Comparison of ENCODE assay signal across 14 mouse cellular contexts in the genomic region with DNA sequence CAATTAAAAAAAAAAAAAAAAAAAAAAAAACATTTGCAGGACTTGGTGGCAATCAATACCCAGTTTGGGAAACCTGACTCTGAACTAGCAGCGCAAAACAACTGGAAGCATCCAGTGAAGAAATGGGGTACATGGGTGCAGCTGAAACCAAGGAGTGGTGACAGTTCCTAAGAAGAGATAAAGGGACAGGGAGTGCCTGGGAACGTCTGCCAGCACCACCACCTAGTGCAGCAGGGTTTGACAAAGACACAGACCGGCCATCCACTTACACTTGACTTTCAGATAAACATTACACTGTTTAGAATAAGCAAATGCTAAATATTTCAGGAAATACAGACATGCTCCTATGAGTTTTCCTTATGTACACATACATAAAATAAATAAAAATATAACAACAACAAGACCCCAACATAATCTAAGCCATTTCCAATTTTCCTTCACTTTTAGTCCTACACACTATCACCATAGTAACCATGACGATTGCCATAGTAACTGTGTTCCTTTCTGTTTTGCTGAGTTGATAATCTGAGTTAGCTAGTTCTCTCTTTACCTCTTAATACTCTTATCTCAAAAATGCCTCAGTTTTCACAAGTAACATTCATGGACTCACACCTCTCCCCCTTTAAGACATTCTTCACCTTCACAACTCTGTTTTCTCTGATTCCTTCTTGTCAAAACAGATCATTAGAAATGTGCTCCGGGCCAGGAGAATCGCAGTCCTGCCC.
A peak's percentile ranks its signal among the peaks of the same experiment; 100 is the strongest.
DNase-seq lines count a peak whose midpoint lies in the region; ATAC-seq and TF ChIP-seq lines count a peak whose summit lies in the region.
"Had no signal": no experiment of that assay in that cellular context is flagged by ENCODE, and none has a peak within 500 bp of the region (broad histone marks: within the 10 kb centered on the region; RNA-seq: fewer than 3 reads in every experiment).

No protein-coding gene starts in this region.

- WGBS in hindbrain, embryonic 13.5 days, result 68% methylated on average over 6 of the region's 6 CpGs
- 73% methylated on average over 6 of the region's 6 CpGs for WGBS in hindbrain, embryonic 11.5 days
- 53% methylated on average over 6 of the region's 6 CpGs for WGBS in liver, embryonic 15.5 days (ENCODE audit: insufficient replicate concordance)

- ATAC-seq in hindbrain, embryonic 13.5 days (ENCODE audit: low FRiP score), result no peak
- ATAC-seq in hindbrain, embryonic 11.5 days (ENCODE audit: low FRiP score), result no peak
- peak; percentile 49 for ATAC-seq in erythroblast, adult 5-6 weeks (replicated peaks; ENCODE audit: low FRiP score, poor library complexity, severe bottlenecking)
- peak; percentile 42 for ATAC-seq in liver, embryonic 15.5 days (ENCODE audit: insufficient read depth)

- H3K27me3 ChIP-seq in hindbrain, embryonic 13.5 days, result 0 out of 2 replicates have a peak, but pooled peaks cover 3% of the 10 kb centered on the region
- no peaks in the 10 kb centered on the region for H3K27me3 ChIP-seq in hindbrain, embryonic 11.5 days (ENCODE audit: control insufficient read depth, insufficient read depth, low read length)
- peaks cover 6% of the 10 kb centered on the region; the same call in 1 of the 2 replicates for H3K27me3 ChIP-seq in liver, embryonic 15.5 days
- H3K27me3 ChIP-seq: megakaryocyte, embryonic 14.5 days; neural tube, embryonic 12.5 days had no signal

- H3K4me3 ChIP-seq in hindbrain, embryonic 13.5 days, result no peak overlapping the region
- H3K4me3 ChIP-seq in hindbrain, embryonic 11.5 days (ENCODE audit: low read depth, low read length), result no peak overlapping the region
- no peak overlapping the region for H3K4me3 ChIP-seq in ES-E14 (ENCODE audit: insufficient read depth in 1 of 2, low read depth in 1 of 2, low read length in 2 of 2, poor library complexity in 1 of 2, severe bottlenecking in 1 of 2)
- no peak overlapping the region for H3K4me3 ChIP-seq in liver, embryonic 15.5 days (replicated peaks)
- H3K4me3 ChIP-seq: megakaryocyte, embryonic 14.5 days; neural tube, embryonic 12.5 days had no signal

- H3K9me3 ChIP-seq in hindbrain, embryonic 13.5 days, result no peaks in the 10 kb centered on the region
- H3K9me3 ChIP-seq in hindbrain, embryonic 11.5 days (ENCODE audit: control insufficient read depth, low read length), result no peaks in the 10 kb centered on the region
- no peaks in the 10 kb centered on the region for H3K9me3 ChIP-seq in ES-E14 (ENCODE audit: control insufficient read depth, insufficient read depth, low read depth, low read length)
- no peaks in the 10 kb centered on the region for H3K9me3 ChIP-seq in liver, embryonic 15.5 days (replicated peaks)
- H3K9me3 ChIP-seq: neural tube, embryonic 12.5 days had no signal

- no peak overlapping the region for H3K4me2 ChIP-seq in hindbrain, embryonic 13.5 days
- no peak overlapping the region for H3K4me2 ChIP-seq in hindbrain, embryonic 11.5 days (replicated peaks; ENCODE audit: low read depth, low read length)
- H3K4me2 ChIP-seq in liver, embryonic 15.5 days, result no peak overlapping the region
- H3K4me2 ChIP-seq: neural tube, embryonic 12.5 days had no signal

- no peak overlapping the region for H3K9ac ChIP-seq in hindbrain, embryonic 13.5 days
- no peak overlapping the region for H3K9ac ChIP-seq in hindbrain, embryonic 11.5 days (ENCODE audit: low read depth, low read length)
- H3K9ac ChIP-seq in ES-E14 (ENCODE audit: insufficient read depth, low read depth, low read length, poor library complexity, severe bottlenecking), result no peak overlapping the region
- no peak overlapping the region for H3K9ac ChIP-seq in liver, embryonic 15.5 days
- H3K9ac ChIP-seq: neural tube, embryonic 12.5 days had no signal

- no peaks in the 10 kb centered on the region for H3K36me3 ChIP-seq in hindbrain, embryonic 13.5 days
- H3K36me3 ChIP-seq in hindbrain, embryonic 11.5 days (ENCODE audit: control insufficient read depth, insufficient read depth, low read length), result no peaks in the 10 kb centered on the region
- H3K36me3 ChIP-seq in ES-E14 (ENCODE audit: control insufficient read depth, insufficient read depth, low read length, poor library complexity, severe bottlenecking), result no peaks in the 10 kb centered on the region
- H3K36me3 ChIP-seq in liver, embryonic 15.5 days (replicated peaks), result no peaks in the 10 kb centered on the region
- H3K36me3 ChIP-seq: neural tube, embryonic 12.5 days had no signal

- peaks cover 54% of the 10 kb centered on the region for H3K4me1 ChIP-seq in hindbrain, embryonic 13.5 days (replicated peaks)
- H3K4me1 ChIP-seq in hindbrain, embryonic 11.5 days (replicated peaks; ENCODE audit: control insufficient read depth, insufficient read depth, low read length), result peaks cover 2% of the 10 kb centered on the region; the same call in 1 of the 2 replicates
- peaks cover 0 to 7% of the 10 kb centered on the region in 2 experiments; a peak in 1 of 4 replicates for H3K4me1 ChIP-seq in ES-E14 (ENCODE audit: control insufficient read depth in 2 of 2, insufficient read depth in 2 of 2, low read length in 2 of 2, poor library complexity in 1 of 2)
- H3K4me1 ChIP-seq in liver, embryonic 15.5 days (replicated peaks), result peaks cover 73% of the 10 kb centered on the region

- DNase-seq in hindbrain, embryonic 11.5 days (ENCODE audit: low spot score), result no peak
- DNase-seq in ES-E14 (ENCODE audit: low read depth, low spot score), result no peak
- no peak for DNase-seq in urinary bladder, postnatal 25 days (ENCODE audit: low spot score)
- DNase-seq in spleen, postnatal 14 days (ENCODE audit: low spot score in 2 of 2), result no peak
- no peak for DNase-seq in cerebellum, postnatal 25 days
- DNase-seq: adrenal gland, postnatal 10 days; heart, adult 18-20 months; thymus, postnatal 36 days had no signal

- peak overlapping the region; percentile 50; the same call in 1 of the 2 replicates for H3K27ac ChIP-seq in hindbrain, embryonic 13.5 days
- no peak overlapping the region for H3K27ac ChIP-seq in hindbrain, embryonic 11.5 days (ENCODE audit: low read depth, low read length)
- no peak overlapping the region for H3K27ac ChIP-seq in ES-E14 (ENCODE audit: insufficient read depth, low read depth, low read length, poor library complexity, severe bottlenecking)
- peak overlapping the region; percentile 51 for H3K27ac ChIP-seq in liver, embryonic 15.5 days (replicated peaks)
- H3K27ac ChIP-seq: kidney, postnatal 0 days; neural tube, embryonic 12.5 days had no signal

- in situ Hi-C loops in ES-E14 (cut with MboI; ENCODE audit: low sequenced_read_pairs in 2 of 2, unreplicated experiment in 2 of 2), result no loop called here

TF ChIP-seq in ES-E14, 5 proteins besides CTCF, POLR2A, EP300 and RAD21:
- TF ChIP-seq ZC3H11A (IDR thresholded peaks at IDR 0.05; ENCODE audit: borderline replicate concordance, low read depth, low read length) (no peak), CHD2 (IDR thresholded peaks at IDR 0.05; ENCODE audit: low read depth, low read length) (no peak), ZNF384 (IDR thresholded peaks at IDR 0.05; ENCODE audit: low read depth, low read length) (0 out of 2 replicates have a peak, but pooled peaks have one; percentile 28), MAFK (IDR thresholded peaks at IDR 0.05; ENCODE audit: insufficient read depth, low read depth, low read length) (no peak), HCFC1 (IDR thresholded peaks at IDR 0.05; ENCODE audit: borderline replicate concordance, insufficient read depth, low read length) (no peak)

Comparison
In these comparisons a context has a peak if more than half of its experiments do, and no peak if none do; other contexts are left out.
1. H3K27ac ChIP-seq: peak in hindbrain, embryonic 13.5 days (single experiment) and liver, embryonic 15.5 days (single experiment); none in hindbrain, embryonic 11.5 days (single experiment) and ES-E14 (single experiment).
2. ATAC-seq: peak in erythroblast, adult 5-6 weeks (single experiment) and liver, embryonic 15.5 days (single experiment); none in hindbrain, embryonic 13.5 days (single experiment) and hindbrain, embryonic 11.5 days (single experiment).